Mouse (Mus musculus): ENCODE results near the gene Ncor2.
"Not testable (repeated sequence)": the region's sequence is repeated elsewhere in the genome, so short reads cannot be mapped to it uniquely, and the experiment has no call there.

The Ncor2 gene

GRCm38 (mm10) chr5:125179007-125179734, at the start of gene Ncor2:
Gene Ncor2 (minus strand): TSS chr5:125179219.
- DNase-seq (ENCODE audit: inconsistent ontology term), result peak; percentile 93

- DNase-seq (ENCODE audit: inconsistent ontology term), result no peak
Measured at GRCm38 (mm10) chr5:125227699-125228098, 48.7 kb upstream of the Ncor2 start.

DNA sequence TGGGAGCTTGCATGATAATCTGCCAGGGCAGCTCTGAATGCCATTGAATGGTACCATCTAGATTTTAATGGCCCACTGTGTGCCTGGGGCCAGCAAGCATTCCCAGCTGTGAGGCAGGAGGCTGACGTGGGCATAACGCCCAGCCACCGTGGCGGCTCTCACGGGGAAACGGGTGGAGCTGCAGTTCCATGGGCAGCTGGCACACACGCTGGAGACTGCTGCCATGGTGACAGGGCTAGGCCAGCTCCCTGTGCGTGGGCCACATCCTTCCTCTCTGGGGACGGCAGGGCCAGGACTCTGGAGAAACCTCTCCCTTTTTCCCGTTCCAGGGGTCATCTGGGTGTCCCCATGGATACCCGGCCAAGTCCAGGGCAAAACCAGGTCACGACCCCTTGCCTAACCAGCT, 47.2 kb upstream of the Ncor2 start:
- peak; percentile 93 for DNase-seq (ENCODE audit: inconsistent ontology term)

DNA sequence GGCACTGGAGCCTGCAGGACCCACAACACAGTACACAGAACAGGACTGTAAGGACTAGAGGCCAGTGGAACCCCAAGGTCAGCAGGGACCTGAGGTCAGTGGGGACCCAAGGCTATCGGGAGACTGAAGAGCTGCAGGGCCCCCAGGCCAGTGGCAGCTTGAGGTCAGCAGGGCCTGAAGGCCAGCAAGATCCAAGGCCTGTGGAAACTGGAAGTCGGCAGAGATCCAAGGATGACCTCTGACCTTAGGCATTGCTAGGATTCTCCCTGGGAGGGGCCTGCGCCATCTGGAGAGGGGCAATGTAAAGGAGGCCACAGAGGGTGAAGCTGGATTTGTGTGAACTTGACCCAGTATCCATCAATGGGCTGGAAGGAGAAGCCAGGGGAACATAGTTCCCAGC, 45.9 kb upstream of the Ncor2 start:
- DNase-seq (ENCODE audit: inconsistent ontology term), result no peak

- DNase-seq (ENCODE audit: inconsistent ontology term), result no peak
Measured at GRCm38 (mm10) chr5:125223961-125224360, 44.9 kb upstream of the Ncor2 start.

GRCm38 (mm10) chr5:125222706-125223105, 43.7 kb upstream of the Ncor2 start:
- DNase-seq (ENCODE audit: inconsistent ontology term), result no peak

- peak; percentile 94 for DNase-seq (ENCODE audit: inconsistent ontology term)
Measured at GRCm38 (mm10) chr5:125221868-125222267, 42.8 kb upstream of the Ncor2 start.

- no peak for DNase-seq (ENCODE audit: inconsistent ontology term)
Measured at GRCm38 (mm10) chr5:125217426-125218170, 38.6 kb upstream of the Ncor2 start.

- DNase-seq (ENCODE audit: inconsistent ontology term), result peak; percentile 93
Measured at GRCm38 (mm10) chr5:125215930-125216459, 37.0 kb upstream of the Ncor2 start.

GRCm38 (mm10) chr5:125215346-125215929, 36.4 kb upstream of the Ncor2 start:
- DNase-seq (ENCODE audit: inconsistent ontology term), result no peak

DNA sequence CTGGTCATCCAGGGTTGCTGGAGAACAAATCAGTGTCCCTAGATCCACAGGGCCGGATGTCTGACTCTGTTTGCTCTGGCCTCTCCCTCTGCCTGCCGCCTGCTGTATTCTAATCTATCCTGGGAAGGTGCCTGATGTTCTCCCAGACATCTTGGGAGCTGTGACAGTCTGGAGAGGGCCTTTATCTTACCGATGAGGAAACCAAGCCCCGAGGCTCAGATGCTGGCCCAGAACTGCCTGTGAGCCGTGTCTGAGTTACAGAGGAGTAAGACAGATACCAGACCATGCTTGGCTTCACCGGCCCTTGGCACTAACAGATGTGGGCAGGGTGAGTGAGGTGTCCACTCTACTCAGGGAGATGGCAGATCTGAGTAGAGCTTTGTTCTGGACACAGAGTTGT, 35.0 kb upstream of the Ncor2 start:
- DNase-seq (ENCODE audit: inconsistent ontology term), result no peak

DNA sequence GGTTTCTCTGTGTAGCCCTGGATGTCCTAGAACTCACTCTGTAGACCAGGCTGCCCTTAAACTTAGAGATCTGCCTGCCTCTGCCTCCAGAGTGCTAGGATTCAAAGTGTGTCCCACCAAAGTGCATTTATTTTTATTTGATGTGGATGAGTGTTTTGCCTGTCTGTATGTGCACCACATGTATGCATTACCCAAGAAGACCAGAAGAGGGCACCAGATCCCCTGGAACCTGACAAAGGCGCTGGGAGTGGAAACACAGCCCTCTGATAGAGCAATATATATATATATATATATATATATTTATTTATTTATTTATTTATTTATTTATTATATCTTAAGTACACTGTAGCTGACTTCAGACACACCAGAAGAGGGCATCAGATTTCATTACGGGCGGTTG, 25.9 kb upstream of the Ncor2 start:
- not testable (repeated sequence) for DNase-seq (ENCODE audit: inconsistent ontology term)

DNA sequence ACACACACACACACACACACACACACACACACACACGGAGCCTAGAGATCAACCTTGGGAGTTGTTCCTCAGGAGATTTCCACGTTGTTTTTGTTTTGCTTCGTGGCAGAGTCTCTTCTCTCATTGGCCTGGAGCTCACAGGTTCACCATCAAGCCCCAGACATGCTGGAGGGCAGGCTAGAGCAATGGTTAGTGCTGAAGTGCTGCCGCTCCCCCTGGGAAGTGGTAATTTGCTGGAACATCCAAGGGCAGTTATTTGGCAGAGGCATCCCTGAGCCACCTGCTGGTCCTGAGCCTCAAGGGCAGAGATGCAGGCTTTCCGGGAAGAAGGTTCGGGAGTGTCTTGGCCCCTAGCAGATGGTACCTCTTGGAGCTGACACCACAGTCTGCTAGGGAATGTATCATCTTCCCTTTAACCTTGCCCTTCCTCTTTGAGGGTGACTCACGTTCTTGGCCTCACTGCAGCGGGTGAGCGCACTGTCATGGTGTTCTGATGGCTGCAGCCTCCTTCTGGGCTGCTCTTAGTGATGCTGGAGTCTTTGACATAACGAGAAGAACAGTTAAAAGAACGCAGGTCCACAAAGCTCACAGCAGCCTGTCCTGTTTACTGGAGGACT, 25.3 kb upstream of the Ncor2 start:
- no peak for DNase-seq (ENCODE audit: inconsistent ontology term)

DNA sequence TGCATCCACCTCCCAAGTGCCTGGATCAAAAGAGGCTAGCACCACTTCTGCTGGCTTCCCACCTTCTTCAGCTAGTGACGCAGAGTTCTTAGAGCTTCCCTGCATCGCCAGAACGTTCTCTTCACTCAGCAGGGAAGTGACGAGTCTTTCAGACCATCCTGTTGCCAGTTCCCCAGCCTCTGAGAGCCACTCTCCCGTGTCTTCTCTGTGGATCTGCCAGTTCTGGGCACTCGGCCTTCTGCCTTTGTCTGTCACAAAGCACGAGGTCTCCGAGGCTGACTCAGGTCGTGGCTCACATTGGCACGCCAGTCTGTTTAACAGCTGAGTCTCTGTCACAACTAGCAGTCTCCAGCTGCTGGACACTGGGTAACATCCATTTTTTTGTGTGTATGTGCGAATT, 24.7 kb upstream of the Ncor2 start:
- peak; percentile 93 for DNase-seq (ENCODE audit: inconsistent ontology term)

DNA sequence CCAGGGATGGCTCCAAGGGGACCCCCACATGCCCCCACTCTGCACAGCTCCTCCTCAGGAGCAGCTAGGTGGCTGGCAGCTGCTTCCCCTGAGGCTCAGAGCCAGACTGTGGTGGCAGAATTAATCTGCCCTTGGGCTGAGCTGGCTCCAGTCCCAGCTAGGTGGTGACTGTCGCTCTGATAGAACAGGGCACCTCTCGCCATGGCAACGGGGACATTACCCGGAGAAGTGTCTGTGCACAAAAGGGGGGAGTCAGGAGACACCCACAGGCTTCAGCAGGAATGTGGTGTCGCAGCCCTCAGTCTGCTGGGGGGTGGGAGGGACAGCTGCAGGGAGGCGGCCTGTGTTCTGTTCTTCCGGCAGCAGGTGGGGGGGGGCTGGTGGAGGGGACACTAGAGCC, 24.1 kb upstream of the Ncor2 start:
- peak; percentile 85 for DNase-seq (ENCODE audit: inconsistent ontology term)

GRCm38 (mm10) chr5:125202100-125202499, 23.1 kb upstream of the Ncor2 start:
- no peak for DNase-seq (ENCODE audit: inconsistent ontology term)

DNA sequence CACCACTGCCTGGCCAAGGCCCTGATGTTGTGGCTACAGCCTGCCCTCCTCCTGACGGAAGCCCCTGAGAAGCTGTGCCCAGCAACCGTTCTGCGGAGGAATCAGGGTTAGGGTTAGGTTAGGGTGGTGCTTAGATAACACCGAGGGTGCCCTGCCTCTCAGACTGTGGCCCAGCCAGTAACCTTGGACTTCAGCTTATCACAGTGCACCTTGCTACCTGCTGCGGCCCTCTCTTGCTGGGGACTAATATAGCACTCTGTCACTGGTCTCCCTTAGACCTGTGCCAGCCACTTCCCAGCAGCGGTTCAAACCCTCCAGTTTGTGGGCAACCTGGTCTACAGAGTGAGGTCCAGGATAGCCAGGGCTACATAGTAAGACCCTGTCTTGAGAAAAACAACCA, 20.1 kb upstream of the Ncor2 start:
- no peak for DNase-seq (ENCODE audit: inconsistent ontology term)

DNA sequence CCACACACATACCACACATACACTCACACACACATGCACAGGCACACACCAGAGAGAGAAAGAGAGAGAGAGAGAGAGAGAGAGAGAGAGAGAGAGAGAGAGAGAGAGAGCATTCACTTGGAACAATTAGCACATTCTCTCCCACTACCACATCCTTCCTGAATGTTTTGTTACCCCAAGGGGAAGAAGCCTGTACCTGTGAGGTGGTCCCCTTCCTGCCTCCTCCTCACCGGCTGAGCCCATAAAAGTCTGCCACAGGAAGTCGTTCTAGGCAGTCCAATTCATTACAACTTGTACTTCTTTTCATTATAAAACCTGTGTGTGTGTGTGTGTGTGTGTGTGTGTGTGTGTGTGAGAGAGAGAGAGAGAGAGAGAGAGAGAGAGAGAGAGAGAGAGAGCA, 18.3 kb upstream of the Ncor2 start:
- DNase-seq (ENCODE audit: inconsistent ontology term), result not testable (repeated sequence)

- no peak for DNase-seq (ENCODE audit: inconsistent ontology term)
Measured at GRCm38 (mm10) chr5:125196054-125196453, 17.0 kb upstream of the Ncor2 start.

DNA sequence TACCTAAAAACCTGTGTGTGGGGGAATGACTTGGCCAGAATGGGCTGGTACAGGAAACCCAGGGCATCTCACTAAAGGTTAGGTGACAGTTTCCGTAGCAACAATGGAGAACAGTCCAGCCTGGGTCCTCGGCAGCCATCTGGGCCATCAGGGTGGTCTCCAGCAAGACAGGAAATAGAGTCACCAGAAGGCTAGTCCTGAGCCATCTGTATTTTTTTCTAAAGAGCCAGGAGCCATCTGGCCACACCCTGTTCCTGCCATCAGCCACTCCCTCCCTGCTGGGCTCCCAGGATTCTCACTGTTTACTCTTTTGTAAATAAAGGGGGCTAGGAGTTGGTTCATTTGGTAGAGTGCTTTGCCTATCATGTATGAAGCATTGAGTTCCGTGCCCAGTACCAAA, 16.1 kb upstream of the Ncor2 start:
- no peak for DNase-seq (ENCODE audit: inconsistent ontology term)

DNA sequence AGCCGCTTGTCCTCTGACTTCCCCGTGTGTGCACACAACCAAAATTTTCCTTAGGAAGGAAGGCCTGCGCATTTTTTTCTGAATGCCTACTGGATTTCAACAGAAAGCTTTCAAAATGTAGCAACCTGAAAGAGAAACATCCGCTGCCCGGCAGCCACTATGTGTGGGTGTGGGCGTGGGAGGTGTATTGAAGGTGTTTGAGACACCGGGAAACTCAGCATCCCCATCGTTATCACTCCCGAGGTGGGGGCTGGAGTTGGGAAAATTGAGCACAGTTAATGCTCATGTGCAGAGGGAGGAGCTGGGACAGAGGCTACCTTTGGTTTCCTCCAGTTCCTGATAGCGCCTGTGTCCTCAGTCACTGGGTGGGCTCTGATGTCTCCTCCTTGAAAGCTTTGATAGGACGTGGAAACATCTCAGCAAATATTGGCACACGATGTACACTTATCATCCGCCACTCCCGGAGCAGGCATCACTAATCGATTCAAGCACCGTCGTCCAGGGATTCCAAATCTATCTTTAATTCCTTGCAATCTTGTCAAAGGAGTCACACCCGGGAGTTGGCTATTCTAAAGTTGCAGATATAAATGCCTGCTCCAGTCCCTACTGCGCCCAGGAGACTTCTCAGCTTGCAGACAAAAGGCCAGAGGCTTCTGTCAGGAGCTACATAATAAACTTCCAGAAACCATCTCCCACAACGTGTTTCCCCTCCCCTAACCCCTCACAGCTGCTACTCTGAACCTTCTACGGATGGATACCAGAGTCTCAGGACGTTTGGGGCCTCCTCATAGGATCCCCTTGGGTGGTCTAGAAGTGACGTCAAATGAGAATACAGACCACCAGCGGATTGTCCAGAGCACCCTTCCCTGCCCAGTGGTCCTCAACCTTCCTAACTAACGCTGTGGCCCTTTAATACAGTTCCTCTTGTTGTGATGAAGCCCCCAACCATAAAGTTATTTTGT, 14.7 kb upstream of the Ncor2 start:
- no peak for DNase-seq (ENCODE audit: inconsistent ontology term)
